Mouse (Mus musculus) forebrain, embryonic 16.5 days (tissue): Measurements from ENCODE around the gene Eno3. TPM values are rescaled to one million over a fixed set of nuclear protein-coding genes. Genes with fewer than 3 reads are reported as not detected.

Experiments used
- ATAC-seq: fragments of 200-750 bp; cut with Nextera tagmentation; 2 replicates; pipeline ENCODE4 v1.8.0; 2017; ENCODE audit warnings: mild to moderate bottlenecking, moderate library complexity
- H3K27ac ChIP-seq: fragments of 300-500 bp; sonication (generic); 2 replicates; pipeline ENCODE4 v1.5.1; 2014; ENCODE audit warnings: low read length, control low read depth
- H3K27me3 ChIP-seq: fragments of 300-500 bp; sonication (generic); replicated peaks from 2 replicates; pipeline ENCODE4 v1.6.1; 2014; ENCODE audit warnings: low read length; ENCODE audit not compliant: control insufficient read depth, insufficient read depth
- H3K36me3 ChIP-seq: fragments of 300-500 bp; sonication (generic); 2 replicates; pipeline ENCODE4 v1.6.1; 2014; ENCODE audit not compliant: control insufficient read depth, insufficient read depth
- H3K4me1 ChIP-seq: fragments of 300-500 bp; sonication (generic); replicated peaks from 2 replicates; pipeline ENCODE4 v1.6.1; 2014; ENCODE audit warnings: low read length; ENCODE audit not compliant: control insufficient read depth, insufficient read depth
- H3K4me2 ChIP-seq: fragments of 300-500 bp; sonication (generic); 2 replicates; pipeline ENCODE4 v1.6.1; 2014; ENCODE audit warnings: mild to moderate bottlenecking, low read length, control low read depth
- H3K4me3 ChIP-seq: fragments of 300-500 bp; sonication (generic); replicated peaks from 2 replicates; pipeline ENCODE4 v1.5.1; 2014; ENCODE audit warnings: mild to moderate bottlenecking, low read length, control low read depth
- H3K9ac ChIP-seq: fragments of 300-500 bp; sonication (generic); replicated peaks from 2 replicates; pipeline ENCODE4 v1.6.1; 2014; ENCODE audit warnings: low read depth, low read length, control low read depth
- H3K9me3 ChIP-seq: fragments of 300-500 bp; sonication (generic); 2 replicates; pipeline ENCODE4 v1.6.1; 2016; ENCODE audit warnings: low read length; ENCODE audit not compliant: control insufficient read depth
- WGBS: fragments of 180-500 bp; shearing (Covaris S2); extraction: QIAGEN DNeasy Blood & Tissue Kit; methylation state at CpG from one replicate; pipeline ENCODE4 v1.1.7; 2014; 5-methylcytosine and 5-hydroxymethylcytosine counted together
- polyA plus RNA-seq: library from polyadenylated mRNA; unstranded; fragments of >200 nt; fragmentation: Nextera tagmentation; extraction: Ambion mirVana; gene quantifications from 2 replicates; pipeline ENCODE4 v1.2.1, GENCODE M21; 2015

The Eno3 gene
- polyA plus RNA-seq, 1 experiment from 2014 or later, result 6.5 TPM

DNA sequence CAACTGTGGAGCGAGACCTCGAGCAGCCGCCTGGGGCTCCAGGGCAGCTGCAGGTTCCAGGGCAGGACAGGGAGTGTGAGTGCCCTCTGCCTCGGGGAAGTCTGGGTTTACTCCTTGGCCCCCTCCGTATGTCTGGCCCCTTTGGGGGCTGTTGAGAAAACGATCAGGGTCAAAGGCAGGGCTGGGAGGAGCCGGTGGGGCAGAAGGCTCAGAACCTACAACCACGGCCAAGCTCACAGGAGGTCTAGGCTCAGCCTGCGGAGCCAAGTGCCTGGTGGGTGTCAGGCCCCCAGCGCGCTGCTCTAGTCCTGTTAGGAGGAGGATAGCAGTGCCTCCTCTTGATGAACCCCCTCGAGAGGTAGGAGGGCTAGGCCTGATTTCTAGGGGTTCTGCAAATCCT, 24.2 kb downstream of the Eno3 start:
- no peak overlapping the region for H3K27ac ChIP-seq
- no peak overlapping the region for H3K4me3 ChIP-seq
- H3K9me3 ChIP-seq, result no peaks in the 10 kb centered on the region
- H3K27me3 ChIP-seq, result no peaks in the 10 kb centered on the region
- no peak overlapping the region for H3K4me2 ChIP-seq
- ATAC-seq, result no peak
- H3K9ac ChIP-seq, result no peak overlapping the region
- 68% methylated on average over 12 of the region's 12 CpGs for WGBS
- H3K36me3 ChIP-seq, result peaks cover 12% of the 10 kb centered on the region
- peaks cover 9% of the 10 kb centered on the region for H3K4me1 ChIP-seq

GRCm38 (mm10) chr11:70681897-70682581, 25.0 kb downstream of the Eno3 start:
- H3K27ac ChIP-seq, result peak overlapping the region; percentile 71
- H3K36me3 ChIP-seq, result peaks cover 12% of the 10 kb centered on the region
- H3K27me3 ChIP-seq, result no peaks in the 10 kb centered on the region
- peak; percentile 86 for ATAC-seq
- no peak overlapping the region for H3K4me3 ChIP-seq
- H3K9me3 ChIP-seq, result no peaks in the 10 kb centered on the region
- 14% methylated on average over 11 of the region's 11 CpGs for WGBS
- peak overlapping the region; percentile 24; the same call in 1 of the 2 replicates for H3K4me2 ChIP-seq
- H3K9ac ChIP-seq, result 0 out of 2 replicates have a peak overlapping the region, but pooled peaks have one; percentile 39
- peaks cover 16% of the 10 kb centered on the region for H3K4me1 ChIP-seq

DNA sequence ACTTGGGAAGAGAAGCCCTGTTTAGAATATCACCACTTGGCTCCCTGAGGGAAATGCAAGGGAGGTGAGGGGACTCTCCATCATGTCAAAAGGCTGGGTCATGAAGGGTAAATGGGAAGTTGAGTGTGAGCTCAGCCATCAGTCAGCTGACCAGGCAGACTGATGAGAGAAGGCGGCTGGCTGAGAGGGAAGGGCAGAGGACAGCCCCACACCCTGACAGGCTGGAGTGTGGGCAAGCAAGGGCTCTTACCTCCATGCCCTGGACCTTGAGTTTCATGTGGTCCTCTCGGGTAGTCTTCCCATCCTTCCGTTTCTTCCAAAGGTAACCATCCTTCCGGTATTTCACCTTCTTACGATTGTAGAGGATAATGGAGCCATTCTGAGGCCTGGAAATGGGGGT, 26.6 kb downstream of the Eno3 start:
- H3K4me2 ChIP-seq, result no peak overlapping the region
- no peaks in the 10 kb centered on the region for H3K9me3 ChIP-seq
- no peak overlapping the region for H3K9ac ChIP-seq
- H3K27ac ChIP-seq, result no peak overlapping the region
- H3K4me3 ChIP-seq, result no peak overlapping the region
- 89% methylated on average over 5 of the region's 5 CpGs for WGBS
- H3K36me3 ChIP-seq, result peaks cover 12% of the 10 kb centered on the region
- peaks cover 23% of the 10 kb centered on the region for H3K4me1 ChIP-seq
- H3K27me3 ChIP-seq, result no peaks in the 10 kb centered on the region
- no peak for ATAC-seq

DNA sequence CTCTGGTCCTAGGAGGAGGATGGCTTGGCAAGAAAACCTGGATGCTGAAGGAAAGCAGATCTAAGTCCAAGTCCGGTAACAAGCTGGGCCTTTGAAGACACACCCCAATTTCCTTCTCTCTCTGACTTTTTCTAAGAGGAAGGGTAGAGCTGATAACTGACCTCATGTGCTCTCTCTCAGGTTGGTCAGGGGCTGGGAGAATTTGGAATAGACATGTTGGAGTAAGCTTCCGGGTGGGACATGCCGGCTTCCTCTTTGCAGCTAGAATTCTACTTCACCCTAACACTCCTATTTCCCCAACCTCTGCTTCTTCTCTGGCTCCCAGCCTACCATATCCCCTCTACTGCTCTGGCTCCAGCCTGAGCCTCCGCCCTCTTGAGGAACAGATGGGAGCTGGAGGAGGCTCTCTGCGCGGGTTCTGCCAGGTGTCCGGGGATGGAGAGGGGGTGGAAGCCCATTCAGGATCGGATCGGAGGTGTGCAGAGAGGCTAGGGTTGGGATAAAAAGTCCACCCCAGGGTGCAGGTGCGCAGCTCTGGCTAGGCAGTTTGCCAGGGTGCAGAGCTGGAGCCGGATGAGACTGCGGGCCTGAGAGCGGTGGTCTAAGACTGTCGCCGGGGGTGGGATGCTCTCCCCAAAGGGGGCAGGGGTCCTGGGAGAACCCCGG, 30.0 kb downstream of the Eno3 start:
- Histone ChIP-seq H3K4me2 (peak overlapping the region; percentile 67), H3K4me1 (peaks cover 23% of the 10 kb centered on the region), H3K9me3 (no peaks in the 10 kb centered on the region), H3K4me3 (peak overlapping the region; percentile 80), H3K36me3 (peaks cover 6% of the 10 kb centered on the region), H3K27ac (peak overlapping the region; percentile 80), H3K9ac (peak overlapping the region; percentile 91), H3K27me3 (no peaks in the 10 kb centered on the region)
- peak; percentile 77 for ATAC-seq
- 5% methylated on average over 16 of the region's 16 CpGs for WGBS

DNA sequence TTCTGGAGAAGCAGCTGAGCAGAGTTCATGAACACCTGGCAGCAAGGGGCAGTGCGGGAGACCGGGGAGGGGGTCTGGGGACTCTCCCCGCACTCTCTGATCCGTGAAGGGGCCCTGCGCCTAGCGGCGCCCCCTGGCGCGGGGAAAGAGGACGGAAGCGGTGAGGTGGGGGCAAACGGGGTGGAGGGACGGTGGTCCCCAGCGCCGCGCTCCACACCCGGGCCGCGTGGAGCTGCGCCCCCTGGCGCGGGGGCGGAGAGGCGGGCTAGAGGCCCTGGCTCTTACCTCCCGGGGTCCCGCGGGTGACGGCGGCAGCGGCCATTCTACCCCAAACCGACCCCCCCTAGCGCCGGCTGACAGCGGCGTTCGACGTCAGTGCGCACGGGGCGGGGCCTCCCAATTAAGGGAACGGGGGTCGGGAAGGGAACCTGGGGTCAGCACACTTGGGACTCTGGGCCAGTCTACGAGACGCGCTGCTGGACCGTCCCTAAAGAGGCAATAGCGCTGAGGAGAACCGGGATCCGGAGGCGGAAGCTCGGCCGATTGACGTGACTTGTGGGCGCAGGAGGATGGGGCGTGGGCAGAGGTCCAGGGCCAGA, 30.7 kb downstream of the Eno3 start, which contains the start of gene Camta2:
TSS of gene Camta2 (minus strand) at position 505 of the 599 bp plus-strand sequence.
- Histone ChIP-seq H3K27me3 (no peaks in the 10 kb centered on the region), H3K9ac (peak within 1 kb of the TSS; percentile 91), H3K4me1 (peaks cover 17% of the 10 kb centered on the region), H3K27ac (peak within 1 kb of the TSS; percentile 80), H3K36me3 (peaks cover 6% of the 10 kb centered on the region), H3K4me3 (peak within 1 kb of the TSS; percentile 80), H3K9me3 (no peaks in the 10 kb centered on the region), H3K4me2 (peak within 1 kb of the TSS; percentile 67)
- peak; percentile 81 for ATAC-seq
- whole genome bisulfite sequencing, result 0% methylated on average over 37 of the region's 55 CpGs

- Histone ChIP-seq H3K4me1 (peaks cover 17% of the 10 kb centered on the region), H3K27ac (0 out of 2 replicates have a peak overlapping the region, but pooled peaks have one; percentile 30), H3K36me3 (peaks cover 5% of the 10 kb centered on the region), H3K9me3 (no peaks in the 10 kb centered on the region), H3K9ac (peak overlapping the region; percentile 91), H3K4me2 (peak overlapping the region; percentile 67), H3K4me3 (peak overlapping the region; percentile 80), H3K27me3 (no peaks in the 10 kb centered on the region)
- ATAC-seq, result no peak
- WGBS, result 11% methylated on average over 8 of the region's 8 CpGs
Observed at GRCm38 (mm10) chr11:70688372-70688771, 31.4 kb downstream of the Eno3 start.

GRCm38 (mm10) chr11:70689578-70689977, 32.6 kb downstream of the Eno3 start:
- Histone ChIP-seq H3K4me2 (no peak overlapping the region), H3K4me3 (no peak overlapping the region), H3K9ac (no peak overlapping the region), H3K9me3 (no peaks in the 10 kb centered on the region), H3K27me3 (no peaks in the 10 kb centered on the region), H3K4me1 (peaks cover 17% of the 10 kb centered on the region), H3K36me3 (no peaks in the 10 kb centered on the region; the same call in 1 of the 2 replicates), H3K27ac (no peak overlapping the region)
- 35% methylated on average over 4 of the region's 4 CpGs for WGBS
- ATAC-seq, result no peak

GRCm38 (mm10) chr11:70693504-70693903, 36.5 kb downstream of the Eno3 start:
- no peak for ATAC-seq
- Histone ChIP-seq H3K9ac (no peak overlapping the region), H3K4me2 (no peak overlapping the region), H3K27ac (no peak overlapping the region), H3K9me3 (no peaks in the 10 kb centered on the region), H3K4me3 (no peak overlapping the region), H3K36me3 (no peaks in the 10 kb centered on the region), H3K27me3 (no peaks in the 10 kb centered on the region), H3K4me1 (peaks cover 4% of the 10 kb centered on the region)
- 76% methylated on average over 3 of the region's 3 CpGs for WGBS

- Histone ChIP-seq H3K9me3 (no peaks in the 10 kb centered on the region), H3K27ac (no peak overlapping the region), H3K4me2 (no peak overlapping the region), H3K4me1 (peaks cover 17% of the 10 kb centered on the region), H3K36me3 (no peaks in the 10 kb centered on the region), H3K9ac (no peak overlapping the region), H3K27me3 (no peaks in the 10 kb centered on the region), H3K4me3 (no peak overlapping the region)
- no peak for ATAC-seq
- 79% methylated on average over 3 of the region's 3 CpGs for WGBS
Observed at GRCm38 (mm10) chr11:70697376-70697775, 40.4 kb downstream of the Eno3 start.
